Mouse (Mus musculus) heart, embryonic 14.5 days (tissue): Measurements from ENCODE around the gene Tagap1. TPM values are rescaled to one million over a fixed set of nuclear protein-coding genes. Genes with fewer than 3 reads are reported as not detected.
"Not testable (repeated sequence)": the region's sequence is repeated elsewhere in the genome, so short reads cannot be mapped to it uniquely, and the experiment has no call there.

Source experiments
- ATAC-seq: fragments of 200-750 bp; cut with Nextera tagmentation; 2 replicates; pipeline ENCODE4 v1.8.0; 2017; ENCODE audit warnings: low read depth, moderate TSS enrichment; ENCODE audit not compliant: insufficient number of reproducible peaks, insufficient read depth, low FRiP score
- H3K27ac ChIP-seq, 2 experiments: fragments of 200-500 bp in 1 of 2; fragments of 300-500 bp in 1 of 2; sonication (generic) in 1 of 2; replicated peaks in 1 of 2; 2 replicates each; pipeline ENCODE4 v1.5.1; 2012 to 2014; ENCODE audit warnings: low read depth in 2 of 2, low read length in 2 of 2, control low read depth in 1 of 2, mild to moderate bottlenecking in 1 of 2, mixed read lengths in 1 of 2; ENCODE audit not compliant: control insufficient read depth in 1 of 2, insufficient read depth in 1 of 2
- H3K27me3 ChIP-seq: fragments of 300-500 bp; sonication (generic); 2 replicates; pipeline ENCODE4 v1.6.1; 2014; ENCODE audit warnings: mild to moderate bottlenecking, low read length, control low read depth; ENCODE audit not compliant: control insufficient read depth, insufficient read depth
- H3K36me3 ChIP-seq: fragments of 300-500 bp; sonication (generic); 2 replicates; pipeline ENCODE4 v1.6.1; 2014; ENCODE audit warnings: mild to moderate bottlenecking, control low read depth, low read length, mixed read lengths; ENCODE audit not compliant: control insufficient read depth, insufficient read depth
- H3K4me1 ChIP-seq, 2 experiments: fragments of 200-500 bp in 1 of 2; fragments of 300-500 bp in 1 of 2; sonication (generic) in 1 of 2; 2 replicates each; pipeline ENCODE4 v1.6.1; 2012 to 2014; ENCODE audit warnings: low read length in 2 of 2, control low read depth in 1 of 2, mixed read lengths in 1 of 2; ENCODE audit not compliant: control insufficient read depth in 2 of 2, insufficient read depth in 2 of 2
- H3K4me2 ChIP-seq: fragments of 300-500 bp; sonication (generic); 2 replicates; pipeline ENCODE4 v1.6.1; 2014; ENCODE audit warnings: mild to moderate bottlenecking, low read length
- H3K4me3 ChIP-seq, 2 experiments: fragments of 200-500 bp in 1 of 2; fragments of 300-500 bp in 1 of 2; sonication (generic) in 1 of 2; 2 replicates each; pipeline ENCODE4 v1.5.1; 2012 to 2014; ENCODE audit warnings: low read length in 2 of 2, mild to moderate bottlenecking in 2 of 2, control low read depth in 1 of 2, low read depth in 1 of 2, moderate library complexity in 1 of 2; ENCODE audit not compliant: control insufficient read depth in 1 of 2, insufficient read depth in 1 of 2
- H3K9ac ChIP-seq: fragments of 300-500 bp; sonication (generic); 2 replicates; pipeline ENCODE4 v1.6.1; 2014; ENCODE audit warnings: mild to moderate bottlenecking, low read length
- H3K9me3 ChIP-seq: fragments of 300-500 bp; sonication (generic); 2 replicates; pipeline ENCODE4 v1.6.1; 2016; ENCODE audit warnings: low read length, control low read depth; ENCODE audit not compliant: control insufficient read depth
- WGBS: fragments of 180-500 bp; shearing (Covaris S2); extraction: QIAGEN DNeasy Blood & Tissue Kit; methylation state at CpG from one replicate; pipeline ENCODE4 v1.1.7; 2014; 5-methylcytosine and 5-hydroxymethylcytosine counted together
- polyA plus RNA-seq: library from polyadenylated mRNA; unstranded; fragments of >200 nt; fragmentation: Nextera tagmentation; extraction: Ambion mirVana; gene quantifications from 2 replicates; pipeline ENCODE4 v1.2.1, GENCODE M21; 2014

Gene Tagap1
- polyA plus RNA-seq = 34.1 and 36.1 TPM in 2 replicates

GRCm38 (mm10) chr17:6960776-6961175 is at the start of gene Tagap1:
Gene Tagap1, minus strand, starts transcription at chr17:6961156.
- peak within 1 kb of the TSS; percentile 46 to 59 for H3K4me3 ChIP-seq
- peak within 1 kb of the TSS; percentile 71 for H3K9ac ChIP-seq
- WGBS = under 1% methylated on average over 37 of the region's 51 CpGs
- H3K4me1 ChIP-seq, H3K9me3 ChIP-seq, H3K27me3 ChIP-seq, H3K36me3 ChIP-seq, ATAC-seq: not testable (repeated sequence)
- H3K4me2 ChIP-seq = peak within 1 kb of the TSS; percentile 52
- 0 out of 4 replicates have a peak within 1 kb of the TSS, but pooled peaks of 1 of the 2 experiments have one; percentile 47 for H3K27ac ChIP-seq

DNA sequence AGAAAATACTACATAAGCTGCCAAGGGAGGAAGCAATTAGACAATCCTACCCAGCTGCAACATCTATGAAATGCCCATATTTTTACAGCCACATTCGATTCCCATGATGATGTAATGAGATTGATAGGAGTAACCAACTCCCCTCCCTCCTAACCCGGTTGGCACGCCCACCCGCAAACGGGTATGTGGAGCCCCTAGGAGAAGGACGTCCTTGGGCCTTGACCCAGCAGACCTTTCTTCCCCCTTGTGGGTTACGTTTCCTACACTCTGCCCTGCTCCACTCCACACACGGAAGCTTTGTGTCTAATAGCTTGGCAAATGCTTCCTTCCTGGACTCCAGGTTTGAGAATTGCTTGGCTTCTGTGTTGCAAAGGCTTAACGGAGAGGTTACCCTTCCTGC is 48.9 kb upstream of the Tagap1 start:
- H3K36me3 ChIP-seq, H3K4me2 ChIP-seq, H3K9me3 ChIP-seq, H3K9ac ChIP-seq, H3K27ac ChIP-seq, H3K4me1 ChIP-seq, ATAC-seq, H3K4me3 ChIP-seq, H3K27me3 ChIP-seq: not testable (repeated sequence)
- 52% methylated on average over 4 of the region's 9 CpGs for WGBS

DNA sequence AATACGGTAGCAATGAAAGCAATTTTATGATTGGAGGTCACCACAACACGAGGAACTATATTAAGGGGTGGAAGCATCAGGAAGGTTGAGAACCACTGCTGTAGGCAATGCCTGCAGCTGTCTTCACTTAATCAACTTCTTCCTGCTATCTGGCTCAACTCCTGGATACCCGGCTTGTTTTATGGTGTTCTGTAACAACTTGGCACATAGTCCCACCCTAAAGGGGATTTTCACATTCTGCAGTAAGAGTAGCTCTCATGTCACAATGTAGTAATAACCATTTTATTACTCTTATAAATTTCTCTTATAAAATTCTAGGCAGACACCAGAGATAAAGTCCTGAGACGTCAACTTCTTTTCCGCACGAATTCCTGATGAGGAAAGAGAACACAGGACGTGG is 48.5 kb upstream of the Tagap1 start:
- not testable (repeated sequence) for H3K4me1 ChIP-seq, H3K27ac ChIP-seq, H3K9ac ChIP-seq, ATAC-seq, H3K4me2 ChIP-seq, H3K27me3 ChIP-seq, H3K9me3 ChIP-seq, H3K36me3 ChIP-seq, H3K4me3 ChIP-seq
- no CpG with 5 or more reads among the region's 7 CpGs for WGBS

DNA sequence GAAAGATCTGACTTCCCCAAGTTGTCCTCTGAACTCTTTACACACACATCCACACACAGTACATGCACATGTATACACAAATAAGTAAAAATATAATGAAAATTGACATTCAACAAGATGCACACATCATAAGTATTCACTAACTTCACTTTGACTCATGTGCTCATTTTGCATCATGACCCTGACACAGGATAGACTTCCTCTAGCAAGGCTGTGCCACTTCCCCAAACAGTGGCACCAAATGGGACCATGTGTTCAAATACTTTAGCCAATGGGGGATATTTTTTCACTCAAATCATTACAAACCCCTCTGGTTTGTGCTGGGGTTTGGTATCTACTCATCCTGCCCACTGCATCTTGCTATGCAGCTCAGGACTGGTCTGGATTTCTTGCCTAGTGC is 47.9 kb upstream of the Tagap1 start:
- ATAC-seq, H3K27ac ChIP-seq, H3K9ac ChIP-seq, H3K4me2 ChIP-seq, H3K27me3 ChIP-seq, H3K4me3 ChIP-seq, H3K9me3 ChIP-seq, H3K36me3 ChIP-seq, H3K4me1 ChIP-seq: not testable (repeated sequence)

- H3K36me3 ChIP-seq, H3K4me3 ChIP-seq, H3K9ac ChIP-seq, H3K9me3 ChIP-seq, H3K4me2 ChIP-seq, H3K27me3 ChIP-seq, H3K4me1 ChIP-seq, H3K27ac ChIP-seq, ATAC-seq: not testable (repeated sequence)
- WGBS = 16% methylated on average over 2 of the region's 4 CpGs
Measured at GRCm38 (mm10) chr17:7005646-7006045, 44.7 kb upstream of the Tagap1 start.

- not testable (repeated sequence) for H3K36me3 ChIP-seq, H3K9me3 ChIP-seq, H3K9ac ChIP-seq, H3K4me2 ChIP-seq, H3K4me1 ChIP-seq, H3K27ac ChIP-seq, H3K27me3 ChIP-seq, H3K4me3 ChIP-seq
- ATAC-seq = peak; percentile 62; the same call in 1 of the 2 replicates
- WGBS = no CpG with 5 or more reads among the region's 3 CpGs
Measured at GRCm38 (mm10) chr17:7003392-7003791, 42.4 kb upstream of the Tagap1 start.

DNA sequence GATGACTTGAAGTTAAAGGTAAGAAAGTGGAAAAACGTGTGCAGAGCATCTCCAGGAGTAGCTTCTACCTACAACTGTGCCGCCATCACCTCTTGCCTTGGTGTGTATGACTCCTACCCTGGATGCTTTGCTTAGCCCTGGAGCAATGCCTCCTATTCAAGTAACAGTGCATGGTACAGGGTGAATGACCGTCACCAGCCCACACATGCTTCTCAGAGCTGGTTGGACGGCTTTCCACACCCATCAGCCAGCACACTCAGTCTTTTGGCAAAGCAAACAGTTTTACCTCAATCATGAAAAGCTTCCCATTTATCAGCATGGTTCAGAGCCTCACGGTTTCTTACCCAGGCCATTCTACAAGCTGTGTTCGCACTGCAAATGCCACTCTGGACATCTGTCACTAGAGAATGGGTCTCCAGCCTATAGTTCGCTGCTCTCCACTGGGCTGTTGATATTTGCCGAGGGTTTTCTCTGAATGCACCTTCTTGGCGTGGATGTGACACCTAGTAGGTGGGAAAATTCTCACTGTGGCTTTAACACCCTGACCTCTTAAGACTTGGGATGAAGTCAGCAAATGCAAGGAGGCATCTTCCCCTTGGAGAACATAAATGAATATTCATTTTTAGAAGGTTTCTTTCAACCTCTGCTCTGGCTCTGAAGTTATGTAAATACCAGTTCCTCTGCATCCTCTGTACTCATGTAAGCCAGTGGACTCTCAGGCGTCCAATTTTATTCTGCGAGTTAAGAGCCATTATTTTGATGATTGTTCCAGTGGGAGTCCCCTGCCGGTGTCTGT is 41.0 kb upstream of the Tagap1 start:
- H3K4me3 ChIP-seq, H3K4me1 ChIP-seq, H3K4me2 ChIP-seq, H3K9me3 ChIP-seq, H3K27me3 ChIP-seq, H3K27ac ChIP-seq, H3K36me3 ChIP-seq, H3K9ac ChIP-seq, ATAC-seq: not testable (repeated sequence)
- WGBS = 73% methylated on average over 7 of the region's 12 CpGs
